Mouse (Mus musculus): ENCODE measurements around the gene Pdia5. TPM values are rescaled to one million over a fixed set of nuclear protein-coding genes. Genes with fewer than 3 reads are reported as not detected.

Pdia5 gene
- polyA plus RNA-seq, 1 experiment from 2014 or later, result 24.5 TPM

DNA sequence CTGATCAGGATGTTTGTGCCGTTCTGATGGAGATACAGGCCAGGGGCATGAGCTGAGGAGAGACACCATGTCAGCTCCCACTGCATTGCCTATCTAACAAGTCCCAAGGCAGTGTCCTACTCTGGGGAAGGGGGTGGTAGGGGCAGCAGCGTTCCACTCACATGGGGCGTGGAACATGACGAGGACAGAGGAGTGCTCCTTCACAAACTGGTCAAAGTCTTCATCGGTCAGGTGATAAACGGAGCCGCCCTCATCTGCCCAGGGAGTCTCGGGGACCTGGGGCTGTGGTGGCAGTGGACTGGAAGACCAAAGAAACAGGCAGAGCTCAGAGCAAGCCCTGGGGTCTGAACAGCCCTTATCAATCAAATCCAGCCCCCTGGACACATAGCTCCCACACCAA is 68.0 kb downstream of the Pdia5 start:
- Histone ChIP-seq H3K4me3 (no peak overlapping the region), H3K36me3 (no peaks in the 10 kb centered on the region; the same call in 1 of the 2 replicates), H3K27ac (replicated peaks) (no peak overlapping the region), H3K4me1 (peaks cover 17% of the 10 kb centered on the region), H3K27me3 (ENCODE audit: low read depth, poor library complexity, severe bottlenecking) (no peaks in the 10 kb centered on the region), H3K9me3 (replicated peaks) (no peaks in the 10 kb centered on the region)
- no peak for DNase-seq (ENCODE audit: low spot score)
- 91% methylated on average over 8 of the region's 8 CpGs for WGBS

DNA sequence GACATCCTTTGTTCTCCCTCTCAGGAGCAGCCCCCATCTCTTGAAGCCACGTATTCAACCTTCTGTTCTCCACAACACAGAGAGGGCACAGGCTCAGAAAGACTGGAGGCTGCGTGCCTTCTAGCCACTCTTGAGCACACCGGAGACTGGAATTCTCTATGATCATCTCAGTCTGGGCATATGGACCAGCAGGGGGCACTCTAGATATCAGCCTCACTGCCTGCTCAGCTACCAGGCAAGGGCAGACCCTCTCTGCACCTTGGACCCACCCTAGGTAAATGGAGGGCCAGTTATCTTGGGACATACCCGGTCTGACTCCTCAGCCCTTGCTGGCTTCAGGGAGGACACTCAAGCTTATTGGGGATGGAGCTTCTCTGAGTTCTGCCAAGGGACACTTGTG is 68.5 kb downstream of the Pdia5 start:
- no peaks in the 10 kb centered on the region; the same call in 1 of the 2 replicates for H3K36me3 ChIP-seq
- peak; percentile 30 for DNase-seq (ENCODE audit: low spot score)
- no peak overlapping the region for H3K27ac ChIP-seq (replicated peaks)
- H3K4me1 ChIP-seq, result peaks cover 17% of the 10 kb centered on the region
- no peaks in the 10 kb centered on the region for H3K9me3 ChIP-seq (replicated peaks)
- H3K4me3 ChIP-seq, result no peak overlapping the region
- no peaks in the 10 kb centered on the region for H3K27me3 ChIP-seq (ENCODE audit: low read depth, poor library complexity, severe bottlenecking)
- 75% methylated on average over 4 of the region's 4 CpGs for WGBS

DNA sequence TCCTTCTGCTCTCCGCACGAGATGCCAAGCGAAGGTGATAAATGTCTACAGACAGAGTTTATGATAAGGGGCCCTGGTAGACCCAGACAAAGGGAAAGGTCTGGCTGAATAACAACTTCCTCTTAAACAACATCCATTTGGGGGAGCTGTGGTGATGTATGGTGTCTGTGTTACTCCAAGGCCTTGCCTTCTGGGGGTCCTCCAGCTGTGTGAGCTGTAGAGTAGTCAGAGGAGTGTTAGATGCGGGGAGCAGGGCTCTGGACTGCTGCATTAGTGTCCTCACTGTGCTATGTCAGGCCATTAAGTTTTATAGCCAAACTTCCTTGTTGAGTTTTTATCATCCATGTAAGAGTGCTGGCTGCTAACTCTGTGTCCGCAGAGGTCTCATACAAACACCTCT is 76.1 kb downstream of the Pdia5 start:
- Histone ChIP-seq H3K36me3 (peaks cover 10% of the 10 kb centered on the region), H3K4me3 (no peak overlapping the region), H3K27me3 (ENCODE audit: low read depth, poor library complexity, severe bottlenecking) (no peaks in the 10 kb centered on the region), H3K4me1 (peaks cover 3% of the 10 kb centered on the region; the same call in 1 of the 2 replicates), H3K9me3 (replicated peaks) (no peaks in the 10 kb centered on the region), H3K27ac (replicated peaks) (no peak overlapping the region)
- WGBS, result 91% methylated on average over 5 of the region's 5 CpGs
- no peak for DNase-seq (ENCODE audit: low spot score)

DNA sequence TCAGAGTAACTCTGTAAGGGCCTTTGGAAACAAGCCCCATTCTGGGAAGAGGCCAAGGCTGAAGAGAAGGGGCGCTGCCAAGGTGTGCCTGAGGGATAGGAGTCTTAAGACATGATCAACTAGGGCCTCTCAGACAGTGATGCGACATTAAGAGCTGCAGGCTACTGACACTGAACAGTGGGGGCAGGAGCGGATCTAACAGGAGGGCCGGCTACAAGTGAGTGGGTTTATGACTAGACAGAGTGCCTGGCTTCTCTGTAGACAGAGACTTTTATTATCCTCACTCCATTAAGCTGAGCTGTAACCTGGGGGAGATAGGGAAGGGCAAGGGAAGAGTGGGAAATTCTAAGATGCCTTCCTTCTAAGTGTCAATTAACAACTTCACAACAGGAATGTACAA is 84.0 kb downstream of the Pdia5 start:
- Histone ChIP-seq H3K36me3 (peaks cover 33% of the 10 kb centered on the region), H3K27me3 (ENCODE audit: low read depth, poor library complexity, severe bottlenecking) (peaks cover 37% of the 10 kb centered on the region), H3K4me3 (no peak overlapping the region), H3K9me3 (replicated peaks) (no peaks in the 10 kb centered on the region), H3K27ac (replicated peaks) (no peak overlapping the region), H3K4me1 (peaks cover 28% of the 10 kb centered on the region)
- 81% methylated on average over 4 of the region's 4 CpGs for WGBS
- no peak for DNase-seq (ENCODE audit: low spot score)

DNA sequence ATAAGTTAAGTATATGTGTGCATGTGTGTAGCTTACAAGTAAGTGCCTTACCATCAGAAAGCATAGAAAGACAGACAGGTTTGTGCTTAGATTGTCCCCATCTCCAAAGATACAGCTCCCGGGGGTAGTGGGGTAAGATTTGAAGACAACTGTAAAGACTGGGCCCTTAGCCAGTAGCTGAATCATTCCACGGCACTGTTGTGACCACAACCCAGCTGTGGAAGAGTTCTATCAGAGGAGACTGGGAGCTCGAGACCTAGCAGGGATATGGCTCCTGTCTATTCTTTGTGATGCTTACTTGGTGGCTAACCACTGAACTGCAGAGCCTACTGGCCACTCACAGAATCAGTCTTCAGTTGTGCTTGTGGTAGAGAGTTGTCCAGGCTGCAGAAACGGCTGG is 84.5 kb downstream of the Pdia5 start:
- H3K9me3 ChIP-seq (replicated peaks), result no peaks in the 10 kb centered on the region
- no peak overlapping the region for H3K4me3 ChIP-seq
- no peak overlapping the region for H3K27ac ChIP-seq (replicated peaks)
- DNase-seq (ENCODE audit: low spot score), result no peak
- peaks cover 35% of the 10 kb centered on the region for H3K36me3 ChIP-seq
- H3K27me3 ChIP-seq (ENCODE audit: low read depth, poor library complexity, severe bottlenecking), result peaks cover 37% of the 10 kb centered on the region
- WGBS, result 88% methylated on average over 4 of the region's 4 CpGs
- peaks cover 28% of the 10 kb centered on the region for H3K4me1 ChIP-seq

DNA sequence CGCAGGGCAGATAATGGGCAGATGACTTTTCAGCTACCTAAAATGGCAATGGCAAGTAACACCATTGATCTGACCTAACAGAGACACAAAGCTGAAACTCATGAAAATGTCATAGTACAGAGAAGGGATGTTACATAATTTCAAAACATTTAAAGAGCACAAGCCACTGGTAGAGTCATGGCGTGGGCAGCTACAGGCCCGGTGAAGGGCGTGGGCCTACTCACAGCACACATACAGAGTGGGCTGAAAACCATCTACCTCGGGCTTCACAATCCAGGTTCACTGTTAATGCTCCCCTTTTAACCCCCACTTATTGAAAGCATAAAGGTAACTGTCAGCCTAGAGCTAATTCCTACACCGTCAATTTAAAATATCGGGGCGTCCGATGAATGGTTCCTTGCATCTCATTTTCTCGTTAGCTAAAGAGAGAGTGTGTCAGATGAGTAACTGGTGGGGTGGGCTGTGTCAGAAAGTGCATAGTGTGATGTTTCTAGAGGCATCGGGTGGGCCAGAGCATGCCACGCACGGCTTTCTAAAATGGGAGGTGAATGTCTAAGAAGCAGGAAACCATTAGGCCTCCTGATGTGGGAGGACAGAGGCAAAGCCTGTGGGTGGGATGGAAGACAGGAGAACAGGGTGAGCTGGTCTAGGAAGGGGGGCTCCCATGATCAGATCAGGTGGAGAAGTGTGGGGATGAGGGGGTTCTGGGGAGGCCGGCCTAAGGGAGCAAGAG is 85.2 kb downstream of the Pdia5 start:
- 92% methylated on average over 14 of the region's 14 CpGs for WGBS
- Histone ChIP-seq H3K27me3 (ENCODE audit: low read depth, poor library complexity, severe bottlenecking) (peaks cover 37% of the 10 kb centered on the region), H3K27ac (replicated peaks) (no peak overlapping the region), H3K36me3 (peaks cover 34% of the 10 kb centered on the region), H3K4me3 (no peak overlapping the region), H3K9me3 (replicated peaks) (no peaks in the 10 kb centered on the region), H3K4me1 (peaks cover 28% of the 10 kb centered on the region)
- no peak for DNase-seq (ENCODE audit: low spot score)

DNA sequence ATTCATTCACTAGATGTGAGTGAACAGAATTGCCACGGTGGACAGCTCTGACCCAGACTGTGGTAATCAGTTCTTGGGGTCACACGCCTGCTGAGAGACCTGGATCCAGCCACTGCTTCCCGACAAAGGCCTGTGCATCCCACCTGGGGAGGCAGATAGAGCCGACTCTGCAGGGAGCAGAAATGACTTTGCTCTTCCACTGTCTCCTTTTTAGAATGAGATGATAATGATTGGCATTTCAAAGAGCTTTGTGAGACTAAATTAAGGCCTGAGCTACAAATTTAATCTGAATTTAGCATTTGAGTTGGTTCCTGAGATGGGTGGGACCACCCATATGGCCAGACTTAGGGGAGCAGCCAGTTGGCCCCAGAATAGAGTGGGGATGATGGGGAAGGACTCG is 85.8 kb downstream of the Pdia5 start:
- peaks cover 33% of the 10 kb centered on the region for H3K36me3 ChIP-seq
- H3K27ac ChIP-seq (replicated peaks), result no peak overlapping the region
- peaks cover 37% of the 10 kb centered on the region for H3K27me3 ChIP-seq (ENCODE audit: low read depth, poor library complexity, severe bottlenecking)
- peak; percentile 32 for DNase-seq (ENCODE audit: low spot score)
- 44% methylated on average over 5 of the region's 5 CpGs for WGBS
- no peak overlapping the region for H3K4me3 ChIP-seq
- peaks cover 24% of the 10 kb centered on the region for H3K4me1 ChIP-seq
- H3K9me3 ChIP-seq (replicated peaks), result no peaks in the 10 kb centered on the region

DNA sequence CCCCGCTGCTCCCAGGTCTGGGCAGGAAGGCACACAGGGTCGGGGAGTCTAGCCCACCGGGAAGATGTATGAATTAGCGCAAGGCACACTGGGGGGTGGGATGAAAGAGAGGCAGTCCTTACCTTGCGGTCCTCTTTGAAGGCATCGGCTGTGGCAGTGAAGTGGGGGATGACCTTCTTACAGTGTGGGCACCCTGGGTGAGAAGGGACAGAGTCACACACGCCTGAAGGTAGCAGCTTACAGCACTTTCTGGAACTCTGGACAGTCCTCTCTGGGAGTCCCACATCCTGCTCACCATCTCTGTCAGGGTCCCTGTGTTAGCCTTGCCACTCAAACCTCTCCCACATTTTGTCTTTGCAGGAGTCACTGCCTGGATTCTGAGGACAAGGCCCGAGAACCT is 86.8 kb downstream of the Pdia5 start:
- H3K9me3 ChIP-seq (replicated peaks), result no peaks in the 10 kb centered on the region
- peaks cover 24% of the 10 kb centered on the region for H3K4me1 ChIP-seq
- H3K27me3 ChIP-seq (ENCODE audit: low read depth, poor library complexity, severe bottlenecking), result peaks cover 37% of the 10 kb centered on the region
- H3K36me3 ChIP-seq, result peaks cover 35% of the 10 kb centered on the region
- H3K27ac ChIP-seq (replicated peaks), result no peak overlapping the region
- DNase-seq (ENCODE audit: low spot score), result no peak
- no peak overlapping the region for H3K4me3 ChIP-seq
- 89% methylated on average over 8 of the region's 8 CpGs for WGBS

DNA sequence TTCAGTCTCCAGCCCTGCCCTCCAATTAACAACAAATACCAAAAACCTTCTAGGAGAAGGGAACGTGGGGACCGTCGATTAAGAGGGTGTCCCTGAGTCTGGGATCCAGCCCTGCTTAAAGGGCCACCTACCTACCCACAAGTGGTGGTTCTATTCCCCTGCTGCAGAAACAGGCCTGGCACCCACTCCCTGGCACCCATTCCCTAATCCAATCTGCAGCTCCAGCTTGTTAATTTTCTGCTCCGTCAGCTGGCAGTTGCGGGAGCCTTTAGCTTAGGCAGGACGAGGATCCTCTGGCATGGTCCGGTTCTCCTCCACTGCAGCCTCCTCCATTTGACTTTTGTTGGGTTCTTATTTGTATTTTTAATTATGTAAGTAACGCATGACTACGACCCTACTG is 87.3 kb downstream of the Pdia5 start:
- no peak for DNase-seq (ENCODE audit: low spot score)
- Histone ChIP-seq H3K9me3 (replicated peaks) (no peaks in the 10 kb centered on the region), H3K27ac (replicated peaks) (no peak overlapping the region), H3K4me1 (peaks cover 24% of the 10 kb centered on the region), H3K4me3 (no peak overlapping the region), H3K36me3 (peaks cover 39% of the 10 kb centered on the region), H3K27me3 (ENCODE audit: low read depth, poor library complexity, severe bottlenecking) (peaks cover 37% of the 10 kb centered on the region)
- 94% methylated on average over 9 of the region's 9 CpGs for WGBS

DNA sequence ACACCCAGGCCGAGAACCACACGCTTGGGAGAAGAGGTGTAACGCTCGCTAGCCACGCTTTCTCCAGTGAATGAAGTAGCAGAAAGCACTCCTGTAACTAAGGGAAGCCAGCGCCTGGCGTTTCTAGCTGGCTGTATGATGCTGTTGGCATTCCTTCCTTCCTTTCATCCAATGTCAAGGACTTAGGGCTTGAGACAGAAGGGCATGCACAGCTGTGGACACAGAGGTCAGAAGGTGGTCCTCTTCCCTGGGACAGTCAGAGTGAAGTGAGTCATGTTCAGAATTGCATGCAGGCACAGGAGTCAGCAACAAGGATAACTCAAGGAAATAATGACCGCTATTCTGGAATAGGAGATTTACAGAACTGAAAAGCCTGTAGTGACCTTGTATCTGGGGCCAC is 97.9 kb downstream of the Pdia5 start:
- no peaks in the 10 kb centered on the region for H3K27me3 ChIP-seq (ENCODE audit: low read depth, poor library complexity, severe bottlenecking)
- no peak overlapping the region for H3K4me3 ChIP-seq
- no peaks in the 10 kb centered on the region for H3K9me3 ChIP-seq (replicated peaks)
- no peak overlapping the region for H3K27ac ChIP-seq (replicated peaks)
- 87% methylated on average over 8 of the region's 8 CpGs for WGBS
- no peak for DNase-seq (ENCODE audit: low spot score)
- H3K4me1 ChIP-seq, result no peaks in the 10 kb centered on the region
- H3K36me3 ChIP-seq, result peaks cover 15% of the 10 kb centered on the region

DNA sequence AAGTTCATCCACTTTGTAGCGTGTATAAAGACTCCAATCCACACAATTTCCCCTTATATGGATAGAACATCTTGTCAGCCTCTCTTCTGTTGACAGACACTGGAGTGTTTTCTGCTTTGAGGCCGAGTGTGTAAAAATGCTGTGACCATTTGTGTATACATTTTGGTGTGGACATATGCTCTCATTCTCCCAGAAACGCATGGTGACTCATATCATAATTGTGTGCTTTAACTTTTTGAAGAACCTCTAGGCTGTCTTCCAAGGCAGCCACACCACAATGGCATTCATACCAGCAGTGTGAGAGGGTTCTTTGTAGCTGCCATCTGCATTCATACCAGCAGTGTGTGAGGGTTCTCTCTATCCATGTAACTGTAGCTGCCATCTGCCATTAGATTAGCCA is 105.0 kb downstream of the Pdia5 start:
- 93% methylated on average over 3 of the region's 3 CpGs for WGBS
- Histone ChIP-seq H3K36me3 (no peaks in the 10 kb centered on the region), H3K9me3 (replicated peaks) (0 out of 2 replicates have a peak, but pooled peaks cover 4% of the 10 kb centered on the region), H3K4me3 (no peak overlapping the region), H3K27me3 (ENCODE audit: low read depth, poor library complexity, severe bottlenecking) (no peaks in the 10 kb centered on the region), H3K4me1 (no peaks in the 10 kb centered on the region), H3K27ac (replicated peaks) (no peak overlapping the region)
- no peak for DNase-seq (ENCODE audit: low spot score)

DNA sequence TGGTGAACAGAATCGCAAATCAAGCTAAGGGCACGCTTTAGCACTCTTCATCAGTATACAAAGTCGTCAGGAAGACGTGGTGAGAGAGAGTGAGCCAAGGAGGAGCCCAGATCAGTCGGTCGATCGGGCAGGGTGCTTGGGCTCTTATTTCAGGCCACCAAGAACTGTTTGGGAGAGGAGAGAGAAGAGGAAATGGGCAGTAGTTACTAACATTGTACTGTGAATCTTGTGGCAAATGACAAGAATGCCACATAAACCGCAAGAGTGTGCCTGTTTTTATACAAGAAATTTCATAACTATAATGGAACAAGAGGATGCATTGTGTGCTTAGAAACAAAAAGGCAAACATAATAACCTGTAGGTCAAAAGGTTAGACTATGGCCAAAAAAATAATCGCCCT is 110.6 kb downstream of the Pdia5 start:
- no peaks in the 10 kb centered on the region for H3K27me3 ChIP-seq (ENCODE audit: low read depth, poor library complexity, severe bottlenecking)
- DNase-seq (ENCODE audit: low spot score), result no peak
- H3K27ac ChIP-seq (replicated peaks), result no peak overlapping the region
- no peaks in the 10 kb centered on the region for H3K4me1 ChIP-seq
- H3K9me3 ChIP-seq (replicated peaks), result no peaks in the 10 kb centered on the region
- H3K36me3 ChIP-seq, result no peaks in the 10 kb centered on the region
- WGBS, result 89% methylated on average over 9 of the region's 9 CpGs
- no peak overlapping the region for H3K4me3 ChIP-seq

DNA sequence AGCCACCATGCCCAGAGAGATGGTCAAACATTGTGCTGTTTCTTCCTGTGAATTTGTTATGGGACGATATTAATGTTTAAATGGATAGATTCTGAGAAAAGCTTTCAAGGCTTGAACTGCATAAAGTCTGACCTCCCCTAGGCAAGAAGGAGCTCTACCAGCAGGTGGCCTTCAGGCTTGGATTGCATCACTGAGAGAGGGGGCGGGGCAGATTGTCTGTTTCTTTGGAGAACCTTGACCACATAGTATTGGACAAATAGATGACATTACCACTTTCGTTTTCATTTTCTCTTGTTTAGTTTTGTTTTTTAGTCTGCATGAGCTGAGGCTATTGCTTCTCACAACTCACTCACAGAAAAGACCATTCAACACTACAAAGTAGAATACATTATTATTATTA is 111.3 kb downstream of the Pdia5 start:
- no peaks in the 10 kb centered on the region for H3K4me1 ChIP-seq
- no peak overlapping the region for H3K4me3 ChIP-seq
- H3K27ac ChIP-seq (replicated peaks), result no peak overlapping the region
- H3K9me3 ChIP-seq (replicated peaks), result no peaks in the 10 kb centered on the region
- DNase-seq (ENCODE audit: low spot score), result no peak
- no peaks in the 10 kb centered on the region for H3K36me3 ChIP-seq
- whole genome bisulfite sequencing, result 85% methylated on average over 3 of the region's 3 CpGs
- no peaks in the 10 kb centered on the region for H3K27me3 ChIP-seq (ENCODE audit: low read depth, poor library complexity, severe bottlenecking)
